Mouse (Mus musculus) intestine, embryonic 16.5 days (tissue): ENCODE data around the gene Tnfsf10. TPM values are rescaled to one million over a fixed set of nuclear protein-coding genes. Genes with fewer than 3 reads are reported as not detected.
"Not testable (repeated sequence)": the region's sequence is repeated elsewhere in the genome, so short reads cannot be mapped to it uniquely, and the experiment has no call there.

ENCODE experiments used
- ATAC-seq: fragments of 200-750 bp; cut with Nextera tagmentation; 2 replicates; pipeline ENCODE4 v1.8.0; 2017; ENCODE audit warnings: moderate TSS enrichment, moderate library complexity
- H3K27ac ChIP-seq: fragments of 300-500 bp; sonication (generic); 2 replicates; pipeline ENCODE4 v1.5.1; 2014; ENCODE audit warnings: mild to moderate bottlenecking, low read length
- H3K27me3 ChIP-seq: fragments of 300-500 bp; sonication (generic); replicated peaks from 2 replicates; pipeline ENCODE4 v1.6.1; 2014; ENCODE audit warnings: low read length, control low read depth, mixed read lengths; ENCODE audit not compliant: control insufficient read depth, insufficient read depth
- H3K36me3 ChIP-seq: fragments of 300-500 bp; sonication (generic); 2 replicates; pipeline ENCODE4 v1.6.1; 2014; ENCODE audit warnings: low read length, control low read depth; ENCODE audit not compliant: control insufficient read depth, insufficient read depth
- H3K4me1 ChIP-seq: fragments of 300-500 bp; sonication (generic); 2 replicates; pipeline ENCODE4 v1.6.1; 2014; ENCODE audit warnings: low read length, control low read depth, mixed read lengths; ENCODE audit not compliant: control insufficient read depth, insufficient read depth
- H3K4me2 ChIP-seq: fragments of 300-500 bp; sonication (generic); 2 replicates; pipeline ENCODE4 v1.6.1; 2014; ENCODE audit warnings: low read depth, low read length, control low read depth
- H3K4me3 ChIP-seq: fragments of 300-500 bp; sonication (generic); 2 replicates; pipeline ENCODE4 v1.5.1; 2014; ENCODE audit warnings: mild to moderate bottlenecking, low read length
- H3K9ac ChIP-seq: fragments of 300-500 bp; sonication (generic); 2 replicates; pipeline ENCODE4 v1.6.1; 2014; ENCODE audit warnings: low read depth, low read length
- H3K9me3 ChIP-seq: fragments of 300-500 bp; sonication (generic); 2 replicates; pipeline ENCODE4 v1.6.1; 2016; ENCODE audit warnings: low read length, control low read depth; ENCODE audit not compliant: control insufficient read depth
- WGBS: fragments of 180-500 bp; shearing (Covaris S2); extraction: QIAGEN DNeasy Blood & Tissue Kit; methylation state at CpG from one replicate; pipeline ENCODE4 v1.1.7; 2014; 5-methylcytosine and 5-hydroxymethylcytosine counted together
- polyA plus RNA-seq: library from polyadenylated mRNA; unstranded; fragments of >200 nt; fragmentation: Nextera tagmentation; extraction: Ambion mirVana; gene quantifications from 2 replicates; pipeline ENCODE4 v1.2.1, GENCODE M21; 2015

Tnfsf10 gene
- 0.76 and 1.1 TPM in 2 replicates for polyA plus RNA-seq

DNA sequence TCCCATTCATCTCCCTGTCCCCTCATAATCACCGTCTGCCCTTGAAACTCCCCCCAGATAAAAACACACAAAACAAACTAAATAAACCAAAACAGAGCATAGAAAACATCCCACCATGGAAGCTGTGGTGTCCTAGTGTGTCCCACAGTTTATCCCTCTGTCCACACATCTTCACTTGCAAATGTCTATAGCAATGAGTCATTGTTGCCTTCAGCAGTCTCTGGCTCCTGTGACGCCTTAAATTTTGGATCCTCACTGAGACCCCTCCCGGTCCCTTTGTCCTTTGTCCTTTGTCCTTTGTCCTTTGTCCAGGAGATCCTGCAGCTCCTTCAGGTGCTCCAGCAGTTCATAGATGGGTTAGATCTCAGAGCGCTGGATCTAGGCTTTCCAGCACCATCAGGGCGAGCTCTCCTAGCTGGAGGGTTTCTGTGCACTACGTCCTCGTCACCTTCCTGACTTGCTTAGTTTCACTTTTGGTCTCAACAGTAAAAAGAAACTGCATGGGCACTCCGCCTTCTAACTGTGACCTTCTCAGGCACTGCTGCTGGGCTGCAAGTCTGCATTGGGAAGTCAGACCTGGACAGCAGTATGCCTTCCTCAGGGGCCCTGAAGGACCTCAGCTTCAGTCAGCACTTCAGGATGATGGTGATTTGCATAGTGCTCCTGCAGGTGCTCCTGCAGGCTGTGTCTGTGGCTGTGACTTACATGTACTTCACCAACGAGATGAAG lies at the start of gene Tnfsf10:
Gene Tnfsf10 (plus strand): TSS at position 470 of the 729 bp plus-strand sequence.
- peak; percentile 72 for ATAC-seq
- Histone ChIP-seq H3K27ac (peak within 1 kb of the TSS; percentile 65), H3K4me1 (peaks cover 5% of the 10 kb centered on the region; the same call in 1 of the 2 replicates), H3K4me2 (peak within 1 kb of the TSS; percentile 61), H3K9me3 (no peaks in the 10 kb centered on the region), H3K4me3 (peak within 1 kb of the TSS; percentile 40), H3K9ac (peak within 1 kb of the TSS; percentile 58), H3K36me3 (no peaks in the 10 kb centered on the region), H3K27me3 (no peaks in the 10 kb centered on the region)
- 53% methylated on average over 9 of the region's 9 CpGs for WGBS

DNA sequence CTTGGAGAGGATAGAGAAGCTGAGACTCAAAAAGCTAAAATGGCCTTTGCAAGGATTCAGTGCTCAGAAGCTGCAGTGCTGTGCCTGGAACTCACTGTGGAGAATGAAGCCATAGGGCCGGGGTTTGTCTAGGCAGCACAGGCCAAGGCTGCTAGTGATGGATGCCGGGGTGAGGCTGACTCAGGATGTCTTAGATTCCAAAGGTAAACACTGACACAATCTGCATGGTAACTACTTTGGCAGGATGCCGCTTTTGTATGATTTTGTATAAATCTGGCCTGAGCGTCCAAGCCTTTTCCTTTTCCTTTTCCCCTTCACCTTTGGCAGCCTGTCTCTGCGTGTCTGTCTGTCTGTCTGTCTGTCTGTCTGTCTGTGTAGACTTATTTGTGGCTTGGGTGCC lies 49.5 kb upstream of the Tnfsf10 start:
- WGBS = 58% methylated on average over 5 of the region's 5 CpGs
- Histone ChIP-seq H3K4me1 (peaks cover 4% of the 10 kb centered on the region), H3K9me3 (no peaks in the 10 kb centered on the region), H3K27me3 (no peaks in the 10 kb centered on the region), H3K9ac (no peak overlapping the region), H3K36me3 (no peaks in the 10 kb centered on the region), H3K4me2 (no peak overlapping the region), H3K27ac (no peak overlapping the region), H3K4me3 (no peak overlapping the region)
- 0 out of 2 replicates have a peak, but pooled peaks have one; percentile 49 for ATAC-seq

DNA sequence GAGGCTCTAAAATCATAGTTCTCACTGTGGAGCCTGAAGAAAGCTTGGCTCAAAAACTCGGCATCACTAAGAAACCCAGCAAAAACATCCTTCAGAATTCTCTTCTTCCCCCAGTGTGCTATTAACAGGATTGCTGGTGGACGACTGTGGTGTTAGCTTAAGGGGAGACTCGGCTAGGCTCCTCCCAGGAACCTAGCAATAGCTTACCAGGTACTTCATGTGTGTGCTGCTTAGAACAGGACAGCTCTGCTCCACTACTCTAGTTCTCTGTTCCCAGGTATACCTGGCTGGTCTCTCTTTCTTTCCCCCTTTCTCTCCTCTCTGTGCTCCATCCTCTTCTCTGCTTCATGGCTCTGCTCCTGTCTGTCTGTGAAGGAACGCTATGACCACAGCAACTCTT lies 48.9 kb upstream of the Tnfsf10 start:
- Histone ChIP-seq H3K9me3 (no peaks in the 10 kb centered on the region), H3K4me1 (peaks cover 4% of the 10 kb centered on the region), H3K4me2 (no peak overlapping the region), H3K27ac (no peak overlapping the region), H3K9ac (no peak overlapping the region), H3K4me3 (no peak overlapping the region), H3K27me3 (no peaks in the 10 kb centered on the region), H3K36me3 (no peaks in the 10 kb centered on the region)
- no peak for ATAC-seq
- 56% methylated on average over 4 of the region's 4 CpGs for WGBS

DNA sequence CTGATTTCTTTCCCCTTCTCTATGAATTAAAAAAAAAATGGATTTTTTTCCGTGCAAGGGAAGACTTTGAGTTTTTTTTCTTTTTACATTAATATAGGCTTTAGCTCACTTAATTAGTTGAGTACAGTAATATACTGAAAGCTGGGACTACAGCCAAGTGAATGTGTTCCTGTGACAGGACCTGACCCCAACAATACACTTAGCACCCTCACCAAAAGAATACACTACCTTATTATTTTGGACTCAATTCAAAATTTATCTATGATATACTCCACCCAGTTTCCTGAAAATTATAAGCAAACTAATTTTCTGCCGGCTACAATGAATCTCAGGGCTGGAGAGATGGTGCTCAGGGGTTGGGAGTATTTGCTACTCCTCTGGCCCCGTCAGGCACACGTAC lies 47.7 kb upstream of the Tnfsf10 start:
- Histone ChIP-seq H3K9me3 (no peaks in the 10 kb centered on the region), H3K4me1 (peaks cover 4% of the 10 kb centered on the region), H3K27ac (no peak overlapping the region), H3K36me3 (no peaks in the 10 kb centered on the region), H3K27me3 (no peaks in the 10 kb centered on the region), H3K9ac (no peak overlapping the region), H3K4me2 (no peak overlapping the region), H3K4me3 (no peak overlapping the region)
- WGBS = 61% methylated on average over 4 of the region's 4 CpGs
- ATAC-seq = no peak

DNA sequence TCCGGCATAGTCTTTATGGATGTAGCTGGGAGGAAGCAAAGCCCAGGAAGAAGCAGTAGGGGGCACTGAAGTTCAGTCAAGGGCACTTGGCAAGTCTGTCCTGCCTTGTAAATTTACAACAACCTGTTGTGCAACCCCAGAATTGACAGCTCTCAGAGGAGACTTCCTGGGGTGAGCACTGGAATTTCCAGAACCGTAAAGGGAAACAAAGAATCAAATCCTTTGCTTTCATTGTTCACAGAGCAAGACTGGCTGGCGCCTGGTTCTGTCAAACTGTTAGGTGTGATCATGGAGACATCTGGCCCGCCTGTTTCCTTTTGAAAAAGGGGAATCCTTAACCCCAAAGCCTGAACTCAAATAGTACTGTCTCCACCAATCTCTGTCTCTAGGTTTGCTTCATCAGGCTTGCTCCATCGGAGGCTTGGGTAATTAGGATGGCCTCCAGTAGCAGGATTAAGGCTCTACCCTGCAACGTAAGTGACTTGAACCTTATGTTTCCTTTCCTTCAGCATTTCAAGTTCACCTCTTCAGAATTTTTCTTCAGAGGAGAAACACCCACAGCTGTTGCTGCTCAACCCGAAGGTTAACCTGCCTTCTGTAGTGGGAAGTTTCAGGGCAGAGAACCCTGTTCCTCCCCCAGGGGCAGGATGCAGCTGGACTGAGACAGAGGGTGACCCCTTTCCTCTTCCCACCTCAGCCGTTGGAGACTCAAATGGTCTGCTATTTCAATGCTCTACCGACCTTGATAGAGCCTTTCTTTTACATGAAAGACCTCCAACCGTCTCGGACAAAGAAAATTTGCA lies 46.5 kb upstream of the Tnfsf10 start:
- 0 out of 2 replicates have a peak overlapping the region, but pooled peaks have one; percentile 9 for H3K4me2 ChIP-seq
- no peak overlapping the region for H3K9ac ChIP-seq
- H3K4me3 ChIP-seq = no peak overlapping the region
- H3K9me3 ChIP-seq = no peaks in the 10 kb centered on the region
- H3K4me1 ChIP-seq = peaks cover 4% of the 10 kb centered on the region
- H3K27ac ChIP-seq = peak overlapping the region; percentile 14; the same call in 1 of the 2 replicates
- no peaks in the 10 kb centered on the region for H3K27me3 ChIP-seq
- H3K36me3 ChIP-seq = no peaks in the 10 kb centered on the region
- peak; percentile 87 for ATAC-seq
- 39% methylated on average over 11 of the region's 11 CpGs for WGBS

DNA sequence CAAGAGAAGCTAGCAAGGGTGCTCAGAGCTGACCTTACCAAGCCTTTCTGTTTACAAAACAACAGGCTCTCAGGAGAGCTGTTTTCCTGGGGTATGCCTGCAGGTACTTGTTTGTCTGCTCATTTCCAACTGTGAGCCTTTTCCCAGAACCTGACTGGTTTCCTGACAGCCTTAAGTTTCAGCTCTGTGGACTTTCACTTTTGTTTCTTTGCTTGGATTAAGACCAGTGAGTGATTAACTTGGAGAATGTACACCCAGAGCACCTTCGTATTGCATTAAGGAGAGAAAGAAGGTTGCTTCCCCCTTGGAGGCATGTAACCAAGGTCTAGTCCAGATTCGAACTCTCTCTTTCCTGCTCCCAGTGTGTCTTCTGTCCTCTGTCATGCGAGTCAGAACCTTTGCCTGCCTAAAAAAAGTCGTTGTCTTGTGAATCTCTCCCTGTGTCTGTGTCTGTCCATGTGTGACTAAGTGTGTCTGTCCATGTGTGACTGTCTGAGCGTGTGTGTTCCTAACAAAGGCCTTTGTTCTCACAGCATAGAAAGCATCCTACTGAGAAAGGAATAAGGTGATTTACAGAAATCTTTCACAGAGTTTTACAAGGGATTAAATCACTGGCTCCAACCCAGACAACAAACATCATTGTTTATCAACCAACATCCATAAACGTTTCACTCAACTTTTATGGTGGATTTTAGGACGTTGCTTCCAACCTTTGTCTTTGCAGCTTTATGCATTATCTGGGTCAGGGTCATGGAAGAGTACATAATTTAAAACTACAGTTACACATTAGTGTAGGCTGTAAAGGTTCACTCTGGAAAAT lies 43.7 kb upstream of the Tnfsf10 start:
- 29% methylated on average over 7 of the region's 7 CpGs for WGBS
- Histone ChIP-seq H3K9me3 (no peaks in the 10 kb centered on the region), H3K27me3 (no peaks in the 10 kb centered on the region), H3K4me1 (peaks cover 4% of the 10 kb centered on the region), H3K9ac (no peak overlapping the region), H3K36me3 (no peaks in the 10 kb centered on the region), H3K4me2 (0 out of 2 replicates have a peak overlapping the region, but pooled peaks have one; percentile 14), H3K27ac (0 out of 2 replicates have a peak overlapping the region, but pooled peaks have one; percentile 27), H3K4me3 (no peak overlapping the region)
- ATAC-seq = peak; percentile 37; the same call in 1 of the 2 replicates

DNA sequence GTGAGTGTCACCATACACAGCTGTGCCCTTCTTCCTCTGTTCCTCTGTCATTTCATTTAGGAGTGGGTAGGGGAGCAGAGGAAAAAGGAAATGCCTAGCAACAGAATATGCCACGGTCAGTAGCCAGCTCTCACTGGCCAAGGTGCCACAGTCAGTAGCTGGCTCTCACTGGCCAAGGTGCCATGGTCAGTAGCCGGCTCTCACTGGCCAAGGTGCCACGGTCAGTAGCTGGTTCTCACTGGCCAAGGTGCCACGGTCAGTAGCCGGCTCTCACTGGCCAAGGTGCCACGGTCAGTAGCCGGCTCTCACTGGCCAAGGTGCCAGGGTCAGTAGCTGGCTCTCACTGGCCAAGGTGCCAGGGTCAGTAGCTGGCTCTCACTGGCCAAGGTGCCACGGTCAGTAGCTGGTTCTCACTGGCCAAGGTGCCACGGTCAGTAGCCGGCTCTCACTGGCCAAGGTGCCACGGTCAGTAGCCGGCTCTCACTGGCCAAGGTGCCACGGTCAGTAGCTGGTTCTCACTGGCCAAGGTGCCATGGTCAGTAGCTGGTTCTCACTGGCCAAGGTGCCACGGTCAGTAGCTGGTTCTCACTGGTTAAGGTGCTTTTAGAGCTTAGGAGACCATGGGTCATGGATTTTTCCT lies 37.4 kb upstream of the Tnfsf10 start:
- not testable (repeated sequence) for H3K9ac ChIP-seq, H3K4me2 ChIP-seq, H3K27ac ChIP-seq, ATAC-seq, H3K4me3 ChIP-seq, H3K27me3 ChIP-seq, H3K9me3 ChIP-seq, H3K36me3 ChIP-seq
- peaks cover 11% of the 10 kb centered on the region for H3K4me1 ChIP-seq
- 92% methylated on average over 14 of the region's 14 CpGs for WGBS

DNA sequence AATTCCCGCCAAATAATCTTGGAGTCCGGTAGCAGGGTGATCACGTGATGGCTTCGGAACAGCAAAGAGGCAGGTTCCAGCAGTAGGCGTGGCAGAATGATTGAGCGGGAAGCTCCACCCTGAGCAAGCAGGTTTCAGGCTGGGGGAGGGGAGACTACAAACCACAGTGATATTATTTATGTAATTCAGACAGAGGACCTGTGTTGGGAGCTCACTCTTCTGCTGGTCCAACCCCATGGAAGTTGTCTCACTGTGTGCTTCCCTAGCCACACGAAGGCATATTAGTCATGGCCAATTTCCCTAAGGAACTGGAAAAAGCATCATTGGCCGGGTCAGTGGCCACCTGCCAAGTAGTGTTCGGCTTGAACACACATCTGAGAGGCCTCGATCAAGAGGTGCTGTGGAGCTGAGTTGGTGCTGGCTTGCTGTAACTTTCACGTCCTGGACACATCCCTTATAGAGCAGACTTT lies 36.5 kb upstream of the Tnfsf10 start:
- ATAC-seq = peak; percentile 21; the same call in 1 of the 2 replicates
- Histone ChIP-seq H3K4me3 (no peak overlapping the region), H3K4me2 (no peak overlapping the region), H3K9ac (no peak overlapping the region), H3K36me3 (no peaks in the 10 kb centered on the region), H3K9me3 (no peaks in the 10 kb centered on the region), H3K27me3 (no peaks in the 10 kb centered on the region), H3K27ac (no peak overlapping the region), H3K4me1 (peaks cover 11% of the 10 kb centered on the region)
- WGBS = 49% methylated on average over 11 of the region's 11 CpGs
